Mouse (Mus musculus): ENCODE results near the gene Trio.
"Not testable (repeated sequence)": the region's sequence is repeated elsewhere in the genome, so short reads cannot be mapped to it uniquely, and the experiment has no call there.

DNA sequence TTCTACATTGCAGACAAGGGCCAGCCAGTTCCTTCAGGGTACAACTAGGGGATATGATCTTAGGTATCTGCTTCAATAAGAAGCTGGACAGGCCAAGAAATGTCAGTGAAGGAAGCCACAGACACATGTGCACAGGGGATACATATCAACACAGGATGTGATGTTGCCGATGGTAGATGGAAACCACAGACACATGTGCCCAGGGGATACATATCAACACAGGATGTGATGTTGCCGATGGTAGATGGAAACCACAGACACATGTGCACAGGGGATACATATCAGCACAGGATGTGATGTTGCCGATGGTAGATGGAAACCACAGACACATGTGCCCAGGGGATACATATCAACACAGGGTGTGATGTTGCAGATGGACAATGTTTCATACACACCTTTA, 197.8 kb downstream of the Trio start:
- not testable (repeated sequence) for TF ChIP-seq CTCF (IDR thresholded peaks at IDR 0.05; ENCODE audit: low read depth, low read length); POLR2A (IDR thresholded peaks at IDR 0.05; ENCODE audit: borderline replicate concordance, low read depth, low read length)
